Mouse (Mus musculus): ENCODE measurements around the gene Ryr2. TPM values are rescaled to one million over a fixed set of nuclear protein-coding genes. Genes with fewer than 3 reads are reported as not detected.
"Not testable (repeated sequence)": the region's sequence is repeated elsewhere in the genome, so short reads cannot be mapped to it uniquely, and the experiment has no call there.

Gene Ryr2
- total RNA-seq, 2 experiments from 2014 or later: 15.4 to 16.9 TPM

DNA sequence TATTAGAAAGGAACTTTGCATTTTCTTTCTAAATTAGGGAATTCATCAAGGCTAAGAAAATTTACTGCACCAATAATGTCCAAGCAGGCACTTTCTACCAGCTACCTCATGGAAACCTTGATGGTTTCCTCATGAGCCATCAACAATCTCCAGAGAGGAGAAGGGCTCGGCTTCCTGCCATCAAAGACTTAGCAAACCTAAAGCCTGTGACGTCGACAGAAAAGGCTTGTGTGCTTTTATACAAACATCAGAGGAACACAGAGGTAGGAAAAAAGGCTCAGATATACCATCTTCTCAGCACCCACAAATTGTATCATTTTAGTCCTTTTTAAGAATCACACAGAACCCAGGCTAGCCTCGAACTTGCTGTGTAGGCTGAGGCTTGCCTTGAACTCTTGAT, 148.5 kb downstream of the Ryr2 start:
- DNase-seq (ENCODE audit: low spot score in 2 of 2): no peak

DNA sequence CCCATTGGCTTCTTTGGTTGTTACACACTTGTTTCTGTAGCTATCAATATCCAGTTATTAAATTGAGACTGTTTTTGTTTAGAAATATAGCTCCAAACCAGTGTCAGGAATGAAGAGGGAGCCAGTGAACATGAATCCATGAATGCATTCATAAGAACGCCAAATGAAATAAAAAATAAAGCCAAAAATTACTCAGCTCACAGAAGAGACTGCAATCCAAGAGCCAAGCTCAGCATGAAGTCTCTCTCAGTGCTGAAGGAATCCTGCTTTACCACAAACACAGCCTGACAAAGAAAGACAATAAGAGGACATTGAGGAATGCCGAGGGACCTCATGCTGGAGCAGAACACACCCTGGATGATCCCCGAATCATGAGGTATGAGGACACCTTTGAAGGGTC, 154.8 kb downstream of the Ryr2 start:
- no peak for DNase-seq (ENCODE audit: low spot score in 2 of 2)

DNA sequence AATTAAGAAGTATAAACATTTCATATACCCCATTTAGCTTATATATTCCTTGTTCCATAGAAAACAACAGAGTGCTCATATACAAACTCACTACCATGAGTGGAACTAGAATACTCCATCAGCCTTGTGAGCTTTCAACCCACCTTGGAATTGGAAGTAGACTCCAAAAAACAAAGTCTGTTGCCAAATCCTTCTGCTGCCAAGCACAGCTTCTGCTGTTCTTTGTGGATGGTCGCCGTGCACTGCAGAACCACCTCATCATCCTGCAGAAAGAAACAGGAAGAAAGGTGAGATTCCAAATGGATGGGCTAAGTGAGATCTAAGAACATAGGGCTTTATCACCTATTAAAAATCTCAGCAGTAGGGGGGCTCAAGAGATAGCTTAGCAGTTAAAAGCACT, 161.0 kb downstream of the Ryr2 start:
- DNase-seq (ENCODE audit: low spot score in 2 of 2): no peak

DNA sequence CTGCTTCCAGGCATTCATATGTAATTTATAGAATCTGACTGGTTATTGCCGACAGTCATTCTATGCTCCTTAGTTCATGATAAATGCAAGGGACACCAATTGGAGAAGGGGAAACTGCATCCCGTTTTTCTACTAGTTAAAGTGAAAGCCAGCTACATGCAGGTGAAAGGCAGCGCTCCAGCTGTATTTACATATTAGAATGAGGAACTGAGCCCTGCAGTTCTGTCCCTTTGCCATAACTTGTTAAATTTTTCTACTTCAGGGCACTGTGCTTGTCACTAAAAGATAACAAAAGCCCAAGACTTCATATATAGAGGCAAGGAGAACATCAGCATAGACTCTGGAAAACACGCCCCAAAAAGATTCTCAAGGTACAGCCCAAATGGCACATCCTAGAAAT, 165.0 kb downstream of the Ryr2 start:
- DNase-seq (ENCODE audit: low spot score in 2 of 2): no peak

DNA sequence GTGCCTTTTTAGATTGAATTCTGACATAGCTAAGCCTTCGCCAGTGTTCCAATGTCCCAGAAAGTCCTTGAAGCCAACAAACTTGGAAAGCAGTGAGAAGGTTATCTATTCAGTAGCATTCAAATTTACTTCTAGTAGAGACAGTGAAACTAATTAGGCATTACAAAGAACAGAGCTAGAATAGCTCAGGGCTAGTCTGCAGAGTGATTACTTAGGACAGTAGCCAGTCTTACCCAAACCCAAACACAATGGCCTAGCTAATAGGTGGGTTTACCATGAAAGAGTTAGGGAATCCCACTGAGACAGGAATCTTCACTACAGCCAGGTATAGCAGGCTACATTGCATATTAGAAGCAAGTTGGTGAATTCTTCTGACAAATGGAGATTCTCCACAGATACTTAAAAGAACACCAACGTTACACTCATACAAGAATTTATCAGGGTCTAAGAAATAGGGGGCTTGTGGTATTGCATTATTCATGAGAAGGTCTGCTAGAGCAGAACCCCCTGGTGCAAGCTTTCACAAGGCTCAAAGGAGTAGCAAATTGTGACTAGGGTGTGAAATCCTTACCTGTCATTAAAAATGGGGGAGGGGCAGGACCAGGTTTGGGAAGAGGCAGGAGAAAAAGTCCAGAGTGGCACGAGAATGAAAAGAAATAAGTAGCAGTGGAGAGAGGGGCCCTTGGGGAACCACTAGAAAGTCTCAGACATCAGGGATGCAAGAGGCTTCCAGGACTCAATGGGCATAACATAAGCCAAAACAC, 172.3 kb downstream of the Ryr2 start:
- DNase-seq (ENCODE audit: low spot score in 2 of 2): not testable (repeated sequence)

DNA sequence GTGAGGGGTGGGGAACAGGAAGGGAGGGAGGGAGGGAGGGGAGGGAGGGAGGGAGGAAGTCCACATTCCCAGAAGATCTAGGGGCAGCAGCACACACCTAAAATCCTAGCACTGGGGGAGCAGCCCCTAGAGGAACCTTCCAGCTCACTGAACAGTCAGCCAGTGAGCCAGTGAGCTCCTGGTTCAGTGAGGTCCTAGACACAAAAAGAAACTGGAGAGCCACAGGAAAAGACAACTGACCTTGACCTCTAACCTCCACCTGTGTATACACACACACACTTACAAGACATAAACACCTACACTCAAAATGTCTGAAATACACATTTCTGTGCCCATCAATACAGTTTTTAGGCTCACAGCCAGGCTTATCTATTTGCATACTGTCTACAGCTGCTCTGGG, 173.4 kb downstream of the Ryr2 start:
- DNase-seq (ENCODE audit: low spot score in 2 of 2): no peak

DNA sequence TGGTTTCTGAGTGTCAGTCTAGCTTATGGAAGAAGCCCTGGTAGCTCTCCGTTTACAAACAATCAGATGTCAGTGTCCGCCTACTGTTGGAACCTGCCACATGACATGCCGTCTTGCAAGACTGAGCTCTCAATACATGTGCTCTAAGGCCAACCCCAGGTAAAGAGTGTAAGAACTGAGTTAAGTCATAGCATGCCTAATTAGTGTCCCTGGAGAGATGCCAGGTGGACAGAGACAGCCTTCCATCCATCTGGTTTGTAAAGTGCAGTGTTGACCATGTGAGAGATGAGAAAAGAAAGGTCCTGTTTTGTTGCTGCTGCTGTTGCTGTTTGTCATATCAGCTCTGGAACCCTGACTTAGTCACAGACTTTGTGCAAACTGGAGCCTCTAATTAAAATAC, 178.0 kb downstream of the Ryr2 start:
- DNase-seq (ENCODE audit: low spot score in 2 of 2): no peak

DNA sequence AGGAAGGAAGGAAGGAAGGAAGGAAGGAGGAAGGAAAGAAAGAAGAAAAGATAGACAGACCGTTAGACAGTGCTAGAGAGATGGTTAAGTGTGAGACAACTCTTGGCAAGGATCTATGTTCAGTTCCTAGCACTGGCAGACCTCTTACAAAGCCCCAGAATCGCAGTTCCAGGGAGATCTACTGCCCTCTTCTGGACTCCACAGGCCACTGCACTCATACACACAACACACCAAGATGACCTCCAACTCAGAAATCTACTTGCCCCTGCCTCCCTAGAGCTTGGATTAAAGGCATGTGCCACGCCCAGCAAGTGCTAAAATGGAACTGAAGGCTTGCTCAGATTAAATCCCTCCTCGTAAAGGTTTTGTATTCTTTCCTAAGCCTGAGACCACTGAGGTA, 179.0 kb downstream of the Ryr2 start:
- no peak for DNase-seq (ENCODE audit: low spot score in 2 of 2)

DNA sequence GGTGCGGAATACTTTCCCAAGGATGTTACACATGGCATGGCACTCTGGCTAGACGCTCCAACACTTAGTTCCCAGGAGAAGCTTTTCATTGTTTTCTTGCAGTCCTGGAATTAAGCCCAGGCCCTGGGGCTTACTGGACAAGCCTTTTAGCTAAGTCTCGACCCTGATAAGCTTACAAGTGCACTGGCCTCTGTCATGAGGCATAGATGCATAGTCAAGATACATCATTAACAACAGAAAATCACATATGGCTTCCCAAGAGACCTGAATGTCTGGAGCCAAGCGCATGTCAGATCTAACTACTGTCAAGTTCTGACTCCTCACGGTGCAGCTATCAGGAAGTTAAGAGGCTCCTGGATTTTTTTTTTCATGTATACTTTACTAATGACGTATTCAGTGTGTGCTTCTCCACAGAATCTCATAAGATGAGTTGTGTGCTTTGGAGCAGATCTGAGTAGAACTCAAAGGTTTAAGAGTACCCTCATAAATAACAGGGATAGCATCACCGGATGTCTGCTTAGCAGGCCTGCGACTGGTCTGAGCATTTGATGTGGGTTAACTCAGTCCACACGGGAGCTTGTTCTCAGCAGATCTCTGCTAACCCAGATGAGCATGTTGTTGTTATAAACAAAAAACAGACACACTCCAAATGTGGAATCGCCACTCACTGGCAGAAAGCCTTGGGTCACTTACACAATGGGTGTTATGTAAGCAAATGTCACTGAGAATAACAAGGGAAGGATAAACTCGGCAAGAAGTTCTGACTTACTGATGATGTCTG, 179.8 kb downstream of the Ryr2 start:
- no peak for DNase-seq (ENCODE audit: low spot score in 2 of 2)

DNA sequence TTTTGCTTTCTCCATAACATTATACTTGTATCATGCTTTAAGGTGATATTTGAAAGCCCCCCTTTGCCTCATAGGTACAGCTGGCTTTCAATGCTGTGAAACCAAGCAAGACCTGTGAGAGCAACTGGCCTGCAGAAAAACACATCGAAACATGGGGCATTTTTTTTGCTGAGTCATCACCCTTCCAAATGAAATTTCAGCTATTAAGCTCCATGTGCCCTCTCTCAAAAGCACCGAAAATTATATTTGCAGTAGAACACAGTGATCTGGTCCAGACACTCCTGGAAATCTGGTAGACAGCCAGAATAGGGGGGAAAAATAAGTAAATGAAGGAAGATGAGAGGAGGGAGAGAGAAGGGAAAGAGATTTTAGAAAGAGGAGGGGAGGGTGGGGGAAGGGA, 180.5 kb downstream of the Ryr2 start:
- DNase-seq (ENCODE audit: low spot score in 2 of 2): no peak

DNA sequence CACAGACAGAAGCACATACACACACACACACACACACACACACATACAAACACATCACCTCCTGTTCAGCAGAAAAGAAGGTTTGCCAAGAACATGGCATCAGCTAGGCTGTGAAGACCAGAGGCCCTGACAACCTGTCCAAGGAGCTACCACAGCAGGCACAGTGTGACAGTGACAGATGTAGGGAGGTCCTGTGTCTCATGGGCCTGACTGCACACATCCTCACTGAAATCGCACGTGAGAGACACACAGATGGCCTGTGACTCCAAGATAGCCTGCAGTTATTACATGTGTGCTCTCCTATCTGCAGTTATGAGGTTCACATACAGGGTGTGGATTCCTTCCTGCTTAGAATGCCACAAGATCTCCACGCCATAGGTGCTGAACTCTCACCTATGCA, 182.0 kb downstream of the Ryr2 start:
- DNase-seq (ENCODE audit: low spot score in 2 of 2): no peak

DNA sequence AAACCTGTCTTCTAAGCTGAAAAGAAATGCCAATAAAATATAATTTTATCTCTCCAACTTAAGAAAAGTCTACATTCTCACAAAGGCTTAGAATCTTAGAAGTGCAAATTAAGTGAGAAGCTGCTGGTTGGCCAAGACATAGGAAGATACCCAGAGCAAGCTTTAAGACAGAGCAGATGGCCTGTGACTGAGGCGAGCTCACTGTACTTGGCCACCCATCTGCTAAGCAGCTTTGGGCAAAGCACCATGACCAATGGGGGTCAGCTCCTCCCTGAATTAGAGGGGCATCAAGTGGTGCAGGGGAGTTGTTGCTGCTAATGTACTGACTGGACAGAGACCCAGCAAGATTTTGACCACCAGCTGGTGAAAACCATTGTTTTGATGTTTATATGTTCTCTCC, 186.2 kb downstream of the Ryr2 start:
- no peak for DNase-seq (ENCODE audit: low spot score in 2 of 2)

DNA sequence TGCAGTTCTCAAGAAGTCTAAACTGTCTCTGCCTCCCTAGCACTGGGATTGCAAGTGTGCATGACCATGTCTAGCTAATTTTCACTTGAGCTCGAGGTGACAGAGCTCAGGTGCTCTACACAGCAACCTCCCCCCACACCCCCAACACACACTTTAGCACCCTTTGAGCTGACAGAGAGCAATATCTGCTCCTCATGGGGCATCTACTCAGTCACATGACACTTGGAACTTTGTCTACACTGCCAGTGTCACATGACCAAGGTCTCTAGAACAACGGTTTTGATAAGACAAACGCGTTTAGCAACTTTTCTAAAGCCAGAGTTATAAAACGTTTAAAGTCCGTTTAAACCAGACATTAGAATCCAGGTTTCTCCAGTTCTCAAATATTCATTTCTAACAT, 187.3 kb downstream of the Ryr2 start:
- no peak for DNase-seq (ENCODE audit: low spot score in 2 of 2)

DNA sequence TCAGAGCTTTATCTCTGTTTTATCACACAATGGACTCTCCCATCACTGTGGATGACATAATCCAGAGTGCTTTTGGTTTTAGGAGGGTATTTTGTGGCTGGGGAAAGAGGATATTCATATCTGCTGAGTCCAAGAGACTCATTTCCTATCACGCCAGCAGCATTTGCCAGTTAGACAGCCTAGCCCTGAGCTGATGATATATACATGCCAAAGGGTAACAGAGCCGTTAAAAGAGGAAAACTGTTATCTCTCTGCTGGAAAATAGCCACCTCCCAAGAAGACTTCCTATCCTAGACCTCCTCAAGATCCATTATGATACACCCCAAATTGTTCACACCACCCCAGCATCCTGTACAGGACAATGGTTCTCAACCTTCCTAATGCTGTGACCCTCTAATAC, 191.1 kb downstream of the Ryr2 start:
- no peak for DNase-seq (ENCODE audit: low spot score in 2 of 2)

DNA sequence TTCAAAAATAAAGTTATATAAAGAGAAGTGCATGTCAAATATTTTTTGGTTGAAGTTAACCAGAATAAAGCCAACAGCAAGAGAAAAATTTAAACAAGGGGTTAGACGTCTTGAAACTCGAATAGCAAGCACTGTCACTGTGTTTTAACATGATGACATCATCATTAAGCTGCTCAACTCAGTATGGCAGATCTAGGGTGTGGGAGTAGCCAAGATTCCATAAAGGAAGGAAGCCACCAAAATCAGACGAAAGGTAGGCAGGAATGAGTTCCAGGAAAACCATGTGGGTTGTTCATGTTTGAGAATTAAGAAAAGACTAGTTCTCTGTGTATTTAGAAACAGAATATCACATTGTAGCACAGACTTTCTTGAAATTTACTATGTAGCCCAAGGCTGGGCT, 192.1 kb downstream of the Ryr2 start:
- no peak for DNase-seq (ENCODE audit: low spot score in 2 of 2)

DNA sequence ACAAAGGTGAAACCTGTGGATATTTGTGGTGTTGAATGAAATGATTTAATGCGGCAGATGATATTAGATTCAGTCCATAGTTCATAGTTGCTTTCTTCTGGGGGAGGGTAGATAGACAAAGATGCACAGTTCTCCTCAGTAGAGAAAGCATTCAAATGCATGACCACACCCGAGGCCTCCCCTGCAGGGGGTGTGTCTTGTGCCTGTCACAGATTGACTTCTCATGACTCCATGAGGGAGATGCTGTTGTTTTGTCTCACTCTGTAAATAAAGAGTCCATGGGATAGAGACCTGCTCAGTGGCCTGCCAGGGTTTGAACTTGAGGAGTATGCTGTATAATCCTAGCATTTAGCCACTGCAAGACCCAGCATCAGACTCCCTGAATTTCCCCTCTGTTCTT, 194.5 kb downstream of the Ryr2 start:
- no peak for DNase-seq (ENCODE audit: low spot score in 2 of 2)

DNA sequence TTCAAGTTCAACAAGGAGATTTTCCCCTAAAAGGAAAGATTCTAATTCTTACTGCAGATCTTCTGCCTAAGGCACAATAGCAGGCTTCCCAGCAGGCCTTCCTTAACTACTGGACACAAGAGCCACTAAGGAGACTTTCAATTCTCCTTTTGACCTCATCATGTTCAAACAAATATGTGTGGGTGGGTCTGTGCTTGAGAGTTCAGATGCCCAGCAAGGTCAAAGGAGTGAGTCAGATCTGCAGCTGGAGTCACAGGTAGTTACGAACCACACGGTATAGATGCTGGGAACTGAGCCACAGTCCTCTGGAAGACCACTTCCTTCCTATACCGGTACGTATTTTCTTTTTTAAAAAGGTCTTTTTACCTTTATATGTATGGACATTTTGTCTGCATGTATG, 198.6 kb downstream of the Ryr2 start:
- DNase-seq (ENCODE audit: low spot score in 2 of 2): no peak

DNA sequence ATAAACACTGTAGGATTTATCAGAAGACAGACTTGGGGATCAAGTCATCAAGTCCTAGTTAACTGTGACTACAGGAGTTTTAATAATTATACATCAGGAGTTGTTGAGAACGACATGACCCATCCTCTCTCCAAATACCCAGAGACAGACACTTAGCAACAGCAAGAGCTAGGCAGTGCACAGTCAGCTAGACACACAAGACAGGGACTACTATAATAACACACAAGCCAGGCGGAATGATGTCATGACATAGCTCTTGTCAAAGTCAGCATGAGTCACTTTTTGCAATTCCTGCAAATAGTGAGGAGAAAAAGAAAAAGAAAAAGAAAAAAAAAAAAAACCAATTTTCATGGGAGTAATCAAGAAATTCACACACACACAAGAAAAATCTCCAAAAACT, 201.6 kb downstream of the Ryr2 start:
- no peak for DNase-seq (ENCODE audit: low spot score in 2 of 2)

DNA sequence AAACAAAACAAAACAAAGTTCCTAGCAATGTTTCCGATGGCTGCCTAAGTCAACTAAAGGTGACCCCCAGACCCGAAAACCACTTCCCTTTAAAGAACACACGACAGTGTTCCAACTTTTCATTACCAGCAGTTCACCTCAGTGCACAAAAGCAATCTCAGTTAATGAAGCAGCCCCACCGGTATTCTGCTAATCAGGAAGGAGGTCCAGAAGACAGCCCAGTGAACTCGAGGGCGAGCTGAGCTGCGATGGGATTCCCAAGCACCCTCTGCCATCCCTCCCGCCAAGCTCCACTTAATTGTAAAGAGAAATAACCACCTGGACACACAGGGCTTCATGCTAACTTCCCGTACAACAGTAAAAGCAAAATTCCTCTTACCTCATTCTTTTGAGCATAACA, 203.5 kb downstream of the Ryr2 start:
- DNase-seq (ENCODE audit: low spot score in 2 of 2): no peak

DNA sequence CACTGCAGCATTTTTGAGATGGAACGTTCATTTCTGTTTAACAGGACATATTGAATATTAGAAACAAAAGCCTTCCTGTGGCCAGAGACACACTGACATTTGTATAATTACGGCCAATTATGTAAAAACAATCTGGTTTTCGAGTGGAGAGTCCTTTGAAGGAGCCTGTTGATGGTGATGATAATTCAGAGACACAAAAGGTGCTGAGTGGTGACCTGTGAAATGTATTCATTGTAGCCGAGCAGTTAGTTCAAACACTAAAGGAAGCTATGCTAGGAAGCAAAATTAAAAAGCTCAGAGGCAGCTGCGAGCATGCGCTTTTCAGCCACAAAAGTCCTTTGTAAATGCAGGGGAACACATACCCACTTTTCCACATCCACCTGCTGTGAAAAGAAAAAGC, 203.9 kb downstream of the Ryr2 start:
- DNase-seq (ENCODE audit: low spot score in 2 of 2): no peak

DNA sequence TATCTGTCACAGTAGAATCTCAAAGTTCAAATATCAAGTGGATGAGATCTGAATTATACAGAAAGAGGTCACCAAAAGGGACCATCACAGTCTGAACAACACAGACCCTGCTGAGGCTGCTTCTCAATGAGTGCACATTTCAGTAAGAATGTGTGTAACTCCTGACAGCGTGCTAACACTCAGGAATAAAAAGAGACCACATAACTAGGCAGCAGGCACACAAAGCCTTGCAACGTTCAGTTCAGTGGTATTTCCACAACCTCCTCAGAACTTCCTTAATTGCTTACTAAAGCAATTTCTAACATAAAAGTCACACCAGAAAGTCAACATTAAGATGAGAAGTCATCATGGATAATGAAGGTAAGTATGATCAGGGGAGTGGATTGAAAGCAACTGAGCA, 206.1 kb downstream of the Ryr2 start:
- no peak for DNase-seq (ENCODE audit: low spot score in 2 of 2)

DNA sequence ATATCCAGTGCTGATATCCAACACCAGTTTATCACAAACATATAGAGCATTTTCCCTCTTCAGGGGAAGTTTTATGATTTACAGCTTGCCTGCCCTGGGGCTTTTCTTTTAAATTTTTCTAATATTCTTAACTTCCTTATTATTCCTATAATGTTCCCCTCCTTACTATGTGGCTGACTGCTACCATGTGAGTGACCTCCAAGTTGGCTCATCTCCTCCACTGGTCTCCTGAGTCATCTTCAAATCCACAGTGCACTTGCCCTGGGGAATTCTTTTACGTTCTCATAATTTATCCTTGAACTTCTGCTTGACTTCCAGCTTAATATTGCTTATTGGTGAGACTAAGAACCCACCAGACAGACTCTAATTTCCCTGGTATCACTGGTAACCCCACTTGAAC, 211.1 kb downstream of the Ryr2 start:
- DNase-seq (ENCODE audit: low spot score in 2 of 2): no peak

DNA sequence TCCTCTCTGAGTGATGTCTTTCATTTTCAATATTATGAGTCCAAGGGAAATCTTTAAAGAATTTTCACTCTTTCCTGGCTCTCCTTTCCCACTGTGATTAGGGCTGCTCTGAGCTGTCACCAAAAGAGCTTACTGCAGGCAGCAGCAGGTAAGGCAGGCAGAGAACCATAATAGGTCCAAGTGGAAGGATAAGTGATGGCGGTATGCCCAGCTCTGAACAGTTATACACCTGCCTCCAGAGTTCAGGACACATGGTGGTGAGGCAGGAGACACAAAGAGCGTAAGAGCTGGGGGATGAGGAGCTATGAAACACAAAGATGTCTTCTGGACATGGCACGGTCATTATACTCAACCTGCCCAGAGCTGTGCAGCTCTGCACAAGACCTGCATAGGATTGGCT, 215.0 kb downstream of the Ryr2 start:
- DNase-seq (ENCODE audit: low spot score in 2 of 2): no peak
